Mouse (Mus musculus): ENCODE results near the gene Clspn. TPM values are rescaled to one million over a fixed set of nuclear protein-coding genes. Genes with fewer than 3 reads are reported as not detected.

Clspn gene
- polyA plus RNA-seq, 1 experiment from 2014 or later = 53.7 TPM

GRCm38 (mm10) chr4:126546183-126546582, 10.6 kb upstream of the Clspn start:
- WGBS = 85% methylated on average over 2 of the region's 2 CpGs
- ATAC-seq (ENCODE audit: low FRiP score) (no peak), DNase-seq (ENCODE audit: low spot score) (no peak)
- H3K27me3 ChIP-seq (ENCODE audit: control insufficient read depth, insufficient read depth, low read length) = no peaks in the 10 kb centered on the region
- H3K36me3 ChIP-seq (ENCODE audit: control insufficient read depth, insufficient read depth, low read length) = no peaks in the 10 kb centered on the region
- H3K4me1 ChIP-seq (replicated peaks; ENCODE audit: control insufficient read depth, insufficient read depth, low read length) = no peaks in the 10 kb centered on the region
- H3K4me2 ChIP-seq (replicated peaks; ENCODE audit: low read depth, low read length) = no peak overlapping the region
- H3K9me3 ChIP-seq (ENCODE audit: control insufficient read depth, low read length) = no peaks in the 10 kb centered on the region
- H3K4me3 ChIP-seq (ENCODE audit: low read depth, low read length) = no peak overlapping the region
- H3K9ac ChIP-seq (ENCODE audit: low read depth, low read length) = no peak overlapping the region
- no peak overlapping the region for H3K27ac ChIP-seq (ENCODE audit: low read depth, low read length)

- Histone ChIP-seq H3K4me2 (replicated peaks; ENCODE audit: low read depth, low read length) (no peak overlapping the region), H3K4me1 (replicated peaks; ENCODE audit: control insufficient read depth, insufficient read depth, low read length) (no peaks in the 10 kb centered on the region), H3K4me3 (ENCODE audit: low read depth, low read length) (no peak overlapping the region), H3K9ac (ENCODE audit: low read depth, low read length) (no peak overlapping the region), H3K36me3 (ENCODE audit: control insufficient read depth, insufficient read depth, low read length) (no peaks in the 10 kb centered on the region), H3K27ac (ENCODE audit: low read depth, low read length) (no peak overlapping the region), H3K9me3 (ENCODE audit: control insufficient read depth, low read length) (no peaks in the 10 kb centered on the region), H3K27me3 (ENCODE audit: control insufficient read depth, insufficient read depth, low read length) (no peaks in the 10 kb centered on the region)
- ATAC-seq (ENCODE audit: low FRiP score) = no peak
- no peak for DNase-seq (ENCODE audit: low spot score)
- 75% methylated on average over 7 of the region's 7 CpGs for WGBS
Measured at GRCm38 (mm10) chr4:126552136-126552535, 4.6 kb upstream of the Clspn start.

- no peak overlapping the region for H3K9ac ChIP-seq (ENCODE audit: low read depth, low read length)
- H3K4me1 ChIP-seq (replicated peaks; ENCODE audit: control insufficient read depth, insufficient read depth, low read length) = no peaks in the 10 kb centered on the region
- no peak overlapping the region for H3K27ac ChIP-seq (ENCODE audit: low read depth, low read length)
- WGBS = 78% methylated on average over 8 of the region's 8 CpGs
- ATAC-seq (ENCODE audit: low FRiP score) = no peak
- H3K27me3 ChIP-seq (ENCODE audit: control insufficient read depth, insufficient read depth, low read length) = no peaks in the 10 kb centered on the region
- H3K9me3 ChIP-seq (ENCODE audit: control insufficient read depth, low read length) = no peaks in the 10 kb centered on the region
- no peak overlapping the region for H3K4me3 ChIP-seq (ENCODE audit: low read depth, low read length)
- H3K4me2 ChIP-seq (replicated peaks; ENCODE audit: low read depth, low read length) = no peak overlapping the region
- no peaks in the 10 kb centered on the region for H3K36me3 ChIP-seq (ENCODE audit: control insufficient read depth, insufficient read depth, low read length)
- DNase-seq (ENCODE audit: low spot score) = no peak
Measured at GRCm38 (mm10) chr4:126553105-126553504, 3.6 kb upstream of the Clspn start.

DNA sequence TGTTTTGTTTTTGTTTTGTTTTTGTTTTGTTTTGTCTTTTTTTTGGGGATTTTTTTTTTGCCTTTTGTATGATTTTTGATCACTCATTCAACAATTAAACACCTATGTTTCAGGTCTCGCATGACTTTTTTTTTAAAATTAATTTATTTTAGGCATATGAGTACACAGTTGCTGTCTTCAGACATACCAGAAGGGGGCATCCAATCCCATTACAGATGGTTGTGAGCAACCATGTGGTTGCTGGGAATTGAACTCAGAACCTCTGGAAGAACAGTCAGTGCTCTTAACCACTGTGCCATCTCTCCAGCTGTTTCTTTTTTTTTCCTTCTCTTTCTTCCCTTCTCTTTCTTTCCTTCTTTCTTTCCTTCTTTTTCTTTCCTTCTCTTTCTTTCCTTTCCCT, 3.0 kb upstream of the Clspn start:
- H3K4me1 ChIP-seq (replicated peaks; ENCODE audit: control insufficient read depth, insufficient read depth, low read length) = no peaks in the 10 kb centered on the region
- no peak overlapping the region for H3K9ac ChIP-seq (ENCODE audit: low read depth, low read length)
- WGBS = 100% methylated on average over 1 of the region's 1 CpGs
- H3K27me3 ChIP-seq (ENCODE audit: control insufficient read depth, insufficient read depth, low read length) = no peaks in the 10 kb centered on the region
- ATAC-seq (ENCODE audit: low FRiP score) (no peak), DNase-seq (ENCODE audit: low spot score) (no peak)
- no peaks in the 10 kb centered on the region for H3K36me3 ChIP-seq (ENCODE audit: control insufficient read depth, insufficient read depth, low read length)
- no peak overlapping the region for H3K27ac ChIP-seq (ENCODE audit: low read depth, low read length)
- no peak overlapping the region for H3K4me3 ChIP-seq (ENCODE audit: low read depth, low read length)
- no peaks in the 10 kb centered on the region for H3K9me3 ChIP-seq (ENCODE audit: control insufficient read depth, low read length)
- H3K4me2 ChIP-seq (replicated peaks; ENCODE audit: low read depth, low read length) = no peak overlapping the region

DNA sequence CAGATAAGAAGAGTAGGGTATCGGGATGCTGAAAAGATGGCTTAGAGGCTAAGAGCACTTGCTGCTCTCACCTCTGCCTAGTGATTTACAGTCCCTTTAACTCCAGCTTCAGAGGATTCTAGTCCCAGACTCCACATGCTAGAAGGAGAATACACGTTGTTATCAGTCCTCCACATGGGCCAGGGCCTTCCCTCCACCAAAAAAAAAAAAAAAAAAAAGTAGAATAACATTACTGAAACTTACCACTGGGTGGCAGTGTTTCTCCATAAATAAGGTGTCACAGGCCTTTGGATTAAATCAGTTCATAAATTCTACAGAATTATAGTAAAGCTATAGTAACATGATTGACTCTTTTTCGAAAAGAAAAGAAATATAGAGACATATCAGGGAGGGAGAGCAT, 2.3 kb upstream of the Clspn start:
- H3K4me3 ChIP-seq (ENCODE audit: low read depth, low read length) = no peak overlapping the region
- H3K4me1 ChIP-seq (replicated peaks; ENCODE audit: control insufficient read depth, insufficient read depth, low read length) = no peaks in the 10 kb centered on the region
- ATAC-seq (ENCODE audit: low FRiP score) (no peak), DNase-seq (ENCODE audit: low spot score) (peak; percentile 75)
- no peak overlapping the region for H3K27ac ChIP-seq (ENCODE audit: low read depth, low read length)
- no peak overlapping the region for H3K9ac ChIP-seq (ENCODE audit: low read depth, low read length)
- WGBS = 33% methylated on average over 3 of the region's 3 CpGs
- no peak overlapping the region for H3K4me2 ChIP-seq (replicated peaks; ENCODE audit: low read depth, low read length)
- no peaks in the 10 kb centered on the region for H3K9me3 ChIP-seq (ENCODE audit: control insufficient read depth, low read length)
- no peaks in the 10 kb centered on the region for H3K27me3 ChIP-seq (ENCODE audit: control insufficient read depth, insufficient read depth, low read length)
- H3K36me3 ChIP-seq (ENCODE audit: control insufficient read depth, insufficient read depth, low read length) = no peaks in the 10 kb centered on the region

DNA sequence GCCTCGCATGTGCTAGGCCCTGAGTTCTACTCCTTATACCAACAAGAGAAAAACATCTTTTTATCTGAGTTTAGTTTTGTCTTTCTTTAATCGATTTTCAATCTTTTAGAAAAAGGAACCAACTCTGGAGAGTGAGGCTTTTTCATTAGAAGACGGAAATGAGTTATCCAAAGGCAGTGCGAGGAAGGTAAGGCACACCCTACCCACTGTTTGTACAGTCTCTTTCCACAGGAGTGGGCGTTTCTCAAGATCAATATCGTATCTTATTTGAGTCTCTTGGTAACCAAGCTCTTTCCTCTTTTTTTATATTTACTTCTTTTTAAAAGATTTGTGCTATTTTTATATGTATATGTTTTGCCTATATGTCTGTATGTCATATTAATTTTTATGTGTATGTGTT, 7.1 kb downstream of the Clspn start:
- H3K27ac ChIP-seq (ENCODE audit: low read depth, low read length) = no peak overlapping the region
- H3K36me3 ChIP-seq (ENCODE audit: control insufficient read depth, insufficient read depth, low read length) = 0 out of 2 replicates have a peak, but pooled peaks cover 3% of the 10 kb centered on the region
- no peaks in the 10 kb centered on the region for H3K4me1 ChIP-seq (replicated peaks; ENCODE audit: control insufficient read depth, insufficient read depth, low read length)
- ATAC-seq (ENCODE audit: low FRiP score) (no peak), DNase-seq (ENCODE audit: low spot score) (no peak)
- WGBS = 94% methylated on average over 6 of the region's 6 CpGs
- H3K4me2 ChIP-seq (replicated peaks; ENCODE audit: low read depth, low read length) = no peak overlapping the region
- no peak overlapping the region for H3K4me3 ChIP-seq (ENCODE audit: low read depth, low read length)
- no peak overlapping the region for H3K9ac ChIP-seq (ENCODE audit: low read depth, low read length)
- H3K27me3 ChIP-seq (ENCODE audit: control insufficient read depth, insufficient read depth, low read length) = no peaks in the 10 kb centered on the region
- H3K9me3 ChIP-seq (ENCODE audit: control insufficient read depth, low read length) = no peaks in the 10 kb centered on the region

DNA sequence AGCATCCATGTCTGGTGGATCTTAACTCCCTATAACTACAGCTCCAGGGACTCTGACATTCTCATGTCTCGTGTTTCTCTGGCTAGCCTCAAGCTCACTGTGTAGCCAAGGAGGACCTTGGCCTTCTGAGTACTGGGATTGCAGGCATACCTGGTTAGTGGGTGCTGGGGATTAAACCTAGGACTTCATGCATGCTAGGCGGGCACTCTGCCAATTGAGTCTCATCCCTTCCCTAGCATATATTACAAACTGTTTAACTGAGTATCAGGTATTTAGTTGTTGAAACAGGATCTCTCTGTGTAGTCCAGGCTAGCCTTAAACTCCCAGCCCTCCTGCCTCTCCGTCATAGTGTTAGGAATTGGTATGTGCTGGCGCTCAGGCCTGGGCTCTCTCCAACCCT, 10.5 kb downstream of the Clspn start:
- 94% methylated on average over 4 of the region's 4 CpGs for WGBS
- no peaks in the 10 kb centered on the region for H3K27me3 ChIP-seq (ENCODE audit: control insufficient read depth, insufficient read depth, low read length)

GRCm38 (mm10) chr4:126569783-126570182, 13.0 kb downstream of the Clspn start:
- WGBS = 96% methylated on average over 3 of the region's 3 CpGs
- Histone ChIP-seq H3K4me2 (replicated peaks; ENCODE audit: low read depth, low read length) (no peak overlapping the region), H3K27ac (ENCODE audit: low read depth, low read length) (no peak overlapping the region), H3K4me3 (ENCODE audit: low read depth, low read length) (no peak overlapping the region), H3K27me3 (ENCODE audit: control insufficient read depth, insufficient read depth, low read length) (no peaks in the 10 kb centered on the region), H3K9me3 (ENCODE audit: control insufficient read depth, low read length) (no peaks in the 10 kb centered on the region), H3K36me3 (ENCODE audit: control insufficient read depth, insufficient read depth, low read length) (peaks cover 17% of the 10 kb centered on the region), H3K9ac (ENCODE audit: low read depth, low read length) (no peak overlapping the region), H3K4me1 (replicated peaks; ENCODE audit: control insufficient read depth, insufficient read depth, low read length) (no peaks in the 10 kb centered on the region)
- DNase-seq (ENCODE audit: low spot score) = no peak
- no peak for ATAC-seq (ENCODE audit: low FRiP score)

More for the DNA sequence above, 10.5 kb downstream of the Clspn start:
- DNase-seq (ENCODE audit: low spot score) = no peak
- Histone ChIP-seq H3K4me2 (replicated peaks; ENCODE audit: low read depth, low read length) (no peak overlapping the region), H3K9me3 (ENCODE audit: control insufficient read depth, low read length) (no peaks in the 10 kb centered on the region), H3K36me3 (ENCODE audit: control insufficient read depth, insufficient read depth, low read length) (0 out of 2 replicates have a peak, but pooled peaks cover 3% of the 10 kb centered on the region), H3K9ac (ENCODE audit: low read depth, low read length) (no peak overlapping the region), H3K4me1 (replicated peaks; ENCODE audit: control insufficient read depth, insufficient read depth, low read length) (no peaks in the 10 kb centered on the region), H3K27ac (ENCODE audit: low read depth, low read length) (no peak overlapping the region), H3K4me3 (ENCODE audit: low read depth, low read length) (no peak overlapping the region)
- ATAC-seq (ENCODE audit: low FRiP score) = no peak

- no peak overlapping the region for H3K4me3 ChIP-seq (ENCODE audit: low read depth, low read length)
- DNase-seq (ENCODE audit: low spot score) (no peak), ATAC-seq (ENCODE audit: low FRiP score) (no peak)
- 92% methylated on average over 5 of the region's 5 CpGs for WGBS
- H3K9ac ChIP-seq (ENCODE audit: low read depth, low read length) = no peak overlapping the region
- no peak overlapping the region for H3K27ac ChIP-seq (ENCODE audit: low read depth, low read length)
- H3K4me2 ChIP-seq (replicated peaks; ENCODE audit: low read depth, low read length) = no peak overlapping the region
- H3K4me1 ChIP-seq (replicated peaks; ENCODE audit: control insufficient read depth, insufficient read depth, low read length) = no peaks in the 10 kb centered on the region
- H3K27me3 ChIP-seq (ENCODE audit: control insufficient read depth, insufficient read depth, low read length) = no peaks in the 10 kb centered on the region
- H3K9me3 ChIP-seq (ENCODE audit: control insufficient read depth, low read length) = no peaks in the 10 kb centered on the region
- peaks cover 24% of the 10 kb centered on the region for H3K36me3 ChIP-seq (ENCODE audit: control insufficient read depth, insufficient read depth, low read length)
Measured at GRCm38 (mm10) chr4:126576281-126576680, 19.5 kb downstream of the Clspn start.
